Mouse (Mus musculus): ENCODE measurements at regions not wholly inside any gene's neighbourhood (a gene's known extent, or its start where the extent isn't known, plus 50 kb on each side); places are given as distances from the start of the nearest gene placed in this dataset.

DNA sequence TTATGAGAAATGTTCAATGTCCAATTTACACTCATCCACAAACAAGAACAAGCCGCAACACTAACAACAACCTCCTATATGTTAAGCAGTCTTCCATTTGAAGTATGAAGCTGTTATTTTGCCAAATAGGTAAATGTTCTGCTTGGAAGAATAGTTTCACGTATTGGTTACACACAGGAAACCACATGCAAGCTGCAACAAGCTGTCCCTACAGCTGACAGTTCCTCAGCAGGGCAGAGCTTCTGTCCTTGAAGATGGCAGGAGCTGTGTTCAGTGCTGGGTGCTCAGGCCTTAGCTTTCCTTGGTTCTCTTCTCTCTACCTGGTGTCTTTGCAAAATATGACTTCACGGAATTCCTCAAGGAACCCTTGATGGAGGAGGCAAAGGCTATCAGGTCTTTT lies 294.1 kb upstream of the Rnaseh2b start:
- DNase-seq (ENCODE audit: low read depth, low spot score) = no peak

DNA sequence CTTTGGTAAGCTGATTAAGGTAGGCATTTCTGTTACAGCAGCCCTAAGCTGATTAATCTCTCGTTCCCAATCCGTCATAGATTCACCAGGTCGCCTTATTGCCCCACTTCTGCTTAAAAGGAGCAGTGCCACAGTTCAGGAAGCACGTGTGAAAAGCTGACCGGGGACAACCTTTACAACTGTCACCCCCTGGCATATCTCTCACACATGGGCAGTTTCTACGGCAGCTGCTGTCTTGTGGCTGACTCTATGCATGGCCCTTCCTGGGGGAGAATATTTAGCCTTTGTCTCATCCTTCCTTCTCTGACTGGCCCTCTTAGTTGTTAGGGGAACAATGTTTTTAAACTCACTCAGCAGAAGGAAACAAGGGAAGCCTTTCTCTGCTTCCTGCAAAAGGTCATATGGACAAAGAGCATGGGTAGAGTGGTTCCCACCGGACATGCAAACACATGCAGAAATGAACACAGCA lies 290.9 kb upstream of the Rnaseh2b start:
- DNase-seq (ENCODE audit: low read depth, low spot score) = no peak

DNA sequence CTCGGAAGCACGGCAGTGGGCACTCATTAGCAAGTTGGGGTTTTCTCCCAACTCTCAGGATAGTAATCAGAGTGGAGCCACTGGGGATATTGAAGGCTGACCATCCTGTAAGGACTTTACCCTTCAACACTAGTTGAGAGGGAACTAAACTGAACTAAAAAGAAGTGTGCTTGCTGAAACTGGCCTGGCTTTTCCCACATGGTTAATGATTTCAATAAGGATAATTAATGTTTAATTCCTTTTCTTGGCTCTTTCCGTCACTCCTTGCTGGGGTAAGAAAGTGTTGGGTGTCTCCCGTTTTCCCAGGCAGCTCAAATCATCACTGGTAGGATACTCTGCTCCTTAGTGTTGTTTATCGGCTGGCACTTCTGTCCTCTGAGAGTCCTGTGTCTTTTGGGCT lies 290.3 kb upstream of the Rnaseh2b start:
- DNase-seq (ENCODE audit: low read depth, low spot score) = no peak

DNA sequence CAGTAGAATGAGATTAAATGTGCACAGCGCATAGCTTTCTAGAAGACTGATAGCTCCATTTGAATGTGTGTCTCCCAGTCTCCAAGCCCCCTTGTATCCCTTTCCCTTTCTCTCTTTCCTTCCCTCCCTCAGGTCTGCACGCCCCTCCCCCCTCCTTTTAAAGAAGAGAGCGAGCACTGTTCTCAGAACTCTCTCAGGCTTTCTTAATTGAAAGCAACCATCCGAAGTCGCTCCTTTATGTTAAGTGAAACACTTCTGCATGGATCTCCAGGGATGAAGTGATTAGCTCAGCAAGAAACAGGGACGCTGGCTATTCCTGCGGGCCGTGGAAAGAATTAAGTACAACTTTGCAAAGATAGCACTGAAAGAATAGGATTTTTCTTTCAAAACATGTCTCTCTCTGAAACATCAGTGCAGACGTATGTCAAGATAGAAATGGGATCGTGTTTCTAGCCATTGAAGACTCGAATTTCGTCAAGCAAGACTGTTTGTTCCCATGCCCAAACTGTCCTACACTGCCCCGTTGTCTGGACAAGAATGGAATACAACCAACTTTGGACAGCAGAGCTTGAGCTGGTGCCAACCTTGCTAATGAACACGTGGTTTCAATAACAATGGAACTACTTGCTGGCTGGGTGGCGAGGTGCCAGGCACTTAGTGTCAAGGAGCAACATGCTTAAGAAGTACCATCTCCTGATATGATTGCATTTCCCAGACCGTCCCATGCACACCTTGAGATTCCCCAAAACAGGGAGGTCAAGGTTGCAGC lies 289.2 kb upstream of the Rnaseh2b start:
- DNase-seq (ENCODE audit: low read depth, low spot score) = no peak

DNA sequence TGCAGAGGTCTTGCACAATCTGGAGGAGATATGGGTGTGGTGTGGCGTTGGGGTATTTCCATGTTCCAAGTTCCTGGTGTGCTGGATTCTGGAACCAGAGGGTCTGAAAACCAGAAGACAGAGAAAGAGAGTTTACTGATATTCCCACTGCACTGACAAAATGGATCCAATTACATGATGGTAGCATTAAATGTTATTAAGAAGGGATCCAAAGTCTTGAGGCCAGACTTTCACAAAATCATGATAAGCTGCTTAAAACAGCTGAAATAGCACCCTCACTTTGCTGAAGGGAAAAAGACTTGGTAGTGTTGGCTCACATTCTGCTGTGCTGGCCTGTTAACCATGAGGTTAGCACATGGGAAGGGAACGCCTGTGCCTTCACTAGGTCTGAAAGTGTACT lies 288.6 kb upstream of the Rnaseh2b start:
- no peak for DNase-seq (ENCODE audit: low read depth, low spot score)

DNA sequence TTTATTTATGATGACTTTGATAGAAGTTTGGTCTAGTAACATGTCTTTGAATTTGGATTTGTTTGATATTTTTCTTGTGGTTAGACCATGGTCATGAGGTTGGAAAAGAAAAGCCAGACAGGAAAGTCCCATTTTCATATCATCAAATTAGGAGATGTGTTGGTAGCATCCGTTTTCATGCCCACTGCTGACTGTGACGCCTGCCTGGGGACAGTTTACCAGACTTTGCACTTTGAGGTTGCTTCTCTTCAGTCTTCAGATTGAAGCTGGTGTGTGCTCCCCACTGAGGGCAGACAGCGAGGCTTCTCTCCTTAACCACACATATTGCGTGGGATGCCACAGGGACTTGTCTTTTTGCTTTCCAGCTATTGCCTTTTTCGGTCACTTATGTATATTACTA lies 283.7 kb upstream of the Rnaseh2b start:
- DNase-seq (ENCODE audit: low read depth, low spot score) = peak; percentile 37

DNA sequence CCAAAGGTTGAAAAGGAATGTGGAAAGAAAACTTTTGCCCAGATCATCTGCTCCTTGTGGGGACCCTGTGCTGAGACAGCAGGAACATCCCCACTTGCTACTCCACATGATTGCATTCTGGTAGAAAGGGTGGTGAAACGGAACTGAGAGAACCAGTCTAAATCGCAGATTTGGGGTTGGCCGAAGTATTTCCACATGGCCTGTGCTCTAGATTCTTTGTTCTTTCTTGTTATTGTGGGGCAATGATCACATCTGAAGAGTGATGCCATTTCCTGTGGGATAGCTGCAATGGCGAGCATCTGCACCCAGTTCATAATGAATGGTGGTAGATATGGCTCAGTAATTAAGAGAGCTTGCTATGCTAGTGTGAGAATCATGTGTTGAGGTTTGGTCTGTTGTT lies 273.6 kb upstream of the Rnaseh2b start:
- DNase-seq (ENCODE audit: low read depth, low spot score) = no peak

DNA sequence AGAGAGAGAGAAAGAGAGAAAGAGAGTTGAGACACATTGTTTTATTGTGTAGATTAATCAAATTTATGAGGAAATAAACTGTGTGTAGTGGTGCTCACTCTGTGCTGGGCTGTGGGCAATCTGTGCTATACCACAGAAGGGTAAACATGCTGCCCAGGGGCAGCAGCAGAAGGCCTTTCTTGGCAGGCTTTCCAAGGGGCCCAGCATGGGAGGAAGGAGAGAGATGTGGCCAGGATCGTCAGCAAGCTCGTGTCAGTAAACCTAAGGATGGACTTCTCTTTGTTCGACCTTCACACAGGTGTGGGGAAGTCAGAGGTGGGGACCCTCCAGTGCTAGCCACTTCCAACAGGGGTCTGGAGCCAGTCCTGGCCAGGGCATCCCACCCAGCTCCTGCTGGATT lies 271.4 kb upstream of the Rnaseh2b start:
- no peak for DNase-seq (ENCODE audit: low read depth, low spot score)

DNA sequence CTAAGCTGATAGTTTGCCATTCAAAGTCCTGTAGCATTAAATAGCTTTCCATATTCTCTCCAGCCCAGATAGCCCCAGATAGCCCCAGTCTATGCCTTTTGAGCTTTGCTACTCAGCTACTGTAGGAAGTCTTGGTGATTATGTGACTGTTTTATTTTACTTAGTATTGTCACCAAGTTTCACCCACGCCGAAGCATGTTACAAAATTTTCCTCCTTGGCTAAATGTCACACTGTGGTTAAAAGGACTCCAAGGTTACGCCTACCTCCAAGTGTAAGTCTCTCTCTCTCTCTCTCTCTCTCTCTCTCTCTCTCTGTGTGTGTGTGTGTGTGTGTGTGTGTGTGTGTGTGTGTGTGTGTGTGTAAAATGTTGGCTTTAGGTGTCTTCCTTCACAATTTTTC lies 270.2 kb upstream of the Rnaseh2b start:
- DNase-seq (ENCODE audit: low read depth, low spot score) = peak; percentile 46

GRCm38 (mm10) chr14:62023022-62023421 lies 269.4 kb upstream of the Rnaseh2b start:
- peak; percentile 12 for DNase-seq (ENCODE audit: low read depth, low spot score)

DNA sequence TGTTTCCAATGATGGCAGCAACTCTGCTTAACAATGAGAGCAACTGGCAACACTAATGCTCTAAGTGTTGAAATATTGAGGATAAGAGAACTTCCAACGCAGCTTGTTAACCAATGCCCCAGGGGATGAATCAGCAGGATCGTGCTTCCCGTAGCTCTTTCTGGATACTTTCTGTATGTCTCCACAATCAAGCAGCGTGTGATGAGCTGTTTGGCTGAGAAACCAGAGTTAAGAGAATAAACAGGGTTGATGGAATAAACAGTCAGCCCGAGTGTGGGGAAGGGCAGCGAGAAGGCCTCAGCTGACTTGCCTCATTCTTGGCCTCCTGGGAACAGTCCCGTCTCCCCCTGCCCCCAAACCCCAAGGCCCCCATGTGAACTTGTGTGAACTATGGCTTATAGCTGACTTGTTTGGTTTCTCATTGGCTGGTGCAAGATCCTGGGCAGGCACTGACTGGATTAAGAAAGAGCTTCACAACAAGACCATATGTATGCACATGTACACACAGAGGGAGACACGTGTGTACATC lies 264.6 kb upstream of the Rnaseh2b start:
- DNase-seq (ENCODE audit: low read depth, low spot score) = no peak

GRCm38 (mm10) chr14:62030059-62030458 lies 262.3 kb upstream of the Rnaseh2b start:
- no peak for DNase-seq (ENCODE audit: low read depth, low spot score)

- no peak for DNase-seq (ENCODE audit: low read depth, low spot score)
Observed at GRCm38 (mm10) chr14:62033661-62034060, 258.7 kb upstream of the Rnaseh2b start.

DNA sequence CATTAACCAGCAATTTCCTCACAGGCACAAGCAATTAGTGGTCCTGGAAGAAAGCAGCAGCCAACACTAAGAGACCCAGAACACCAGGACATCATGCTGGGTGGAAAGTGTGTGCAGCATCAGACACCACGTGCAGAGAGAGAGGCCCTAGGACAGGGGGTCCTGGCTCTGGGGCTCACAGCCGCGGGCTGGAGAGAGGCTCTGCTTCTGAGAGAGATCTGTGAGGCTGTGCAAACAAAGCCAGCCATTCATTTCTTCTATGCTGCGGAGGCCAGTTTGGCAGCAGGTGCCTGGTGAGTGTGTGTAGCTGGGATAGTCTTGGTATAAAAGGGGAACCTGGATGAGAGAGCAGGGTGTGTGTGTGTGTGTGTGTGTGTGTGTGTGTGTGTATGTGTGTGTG lies 257.7 kb upstream of the Rnaseh2b start:
- no peak for DNase-seq (ENCODE audit: low read depth, low spot score)

- DNase-seq (ENCODE audit: low read depth, low spot score) = no peak
Observed at GRCm38 (mm10) chr14:62035416-62035815, 257.0 kb upstream of the Rnaseh2b start.

DNA sequence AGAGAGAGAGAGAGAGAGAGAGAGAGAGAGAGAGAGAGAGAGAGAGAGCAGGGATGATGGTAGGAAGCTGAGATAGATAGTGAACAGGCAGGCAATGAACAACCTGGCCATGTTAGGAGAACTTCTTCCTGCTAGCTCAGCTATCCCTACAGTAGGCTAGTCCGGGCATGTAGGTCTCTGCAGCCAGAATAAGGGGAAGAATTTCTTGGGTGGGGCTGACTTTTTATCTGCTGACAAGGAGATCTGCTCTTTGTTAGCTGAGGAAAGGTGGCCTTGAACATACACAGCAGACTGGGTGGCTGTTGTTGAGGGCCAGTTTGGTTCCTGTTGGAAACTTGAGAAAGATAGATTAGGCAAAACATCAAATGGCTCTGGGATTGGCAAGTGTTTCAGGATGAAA lies 254.9 kb upstream of the Rnaseh2b start:
- DNase-seq (ENCODE audit: low read depth, low spot score) = no peak

GRCm38 (mm10) chr14:62037917-62038316 lies 254.5 kb upstream of the Rnaseh2b start:
- no peak for DNase-seq (ENCODE audit: low read depth, low spot score)

DNA sequence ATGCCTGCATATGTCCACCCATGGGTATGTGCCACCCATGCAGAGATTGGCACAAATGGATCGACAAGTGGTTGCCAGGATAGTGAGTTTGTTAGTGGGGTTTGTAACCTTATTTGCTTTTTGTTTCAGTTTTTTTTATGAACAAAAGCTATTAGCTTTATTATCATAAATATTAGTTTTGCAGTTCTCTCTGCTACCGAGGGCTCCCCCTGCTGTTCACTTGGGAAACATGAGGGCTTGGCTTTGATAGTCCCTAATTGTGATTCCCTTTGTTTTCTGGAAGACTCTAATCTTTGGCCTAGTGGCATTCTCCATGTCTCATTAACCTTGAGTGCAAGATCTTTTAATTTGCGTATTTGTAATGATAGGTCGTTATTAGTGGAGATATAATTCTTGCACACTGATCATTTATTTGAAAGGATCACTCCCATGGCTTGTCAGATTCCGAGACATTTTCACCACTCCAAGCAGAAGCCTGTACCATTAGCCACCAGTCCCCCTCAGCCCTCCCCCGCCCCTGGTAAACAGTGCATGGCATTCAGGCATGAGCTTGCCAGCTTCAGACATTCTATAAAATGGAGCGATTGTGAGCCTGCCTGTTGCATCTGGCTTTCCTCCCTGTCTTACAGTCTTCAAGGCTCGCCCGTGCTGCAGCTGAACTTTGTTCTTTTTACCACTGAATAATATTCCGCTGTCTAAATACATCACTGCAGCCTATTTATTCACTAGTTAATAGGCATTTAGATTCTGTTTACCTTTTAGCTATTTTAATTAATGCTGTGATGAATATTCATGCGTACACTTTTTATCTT lies 249.9 kb upstream of the Rnaseh2b start:
- peak; percentile 72 for DNase-seq (ENCODE audit: low read depth, low spot score)

- DNase-seq (ENCODE audit: low read depth, low spot score) = no peak
Observed at GRCm38 (mm10) chr14:62043117-62043422, 249.3 kb upstream of the Rnaseh2b start.

DNA sequence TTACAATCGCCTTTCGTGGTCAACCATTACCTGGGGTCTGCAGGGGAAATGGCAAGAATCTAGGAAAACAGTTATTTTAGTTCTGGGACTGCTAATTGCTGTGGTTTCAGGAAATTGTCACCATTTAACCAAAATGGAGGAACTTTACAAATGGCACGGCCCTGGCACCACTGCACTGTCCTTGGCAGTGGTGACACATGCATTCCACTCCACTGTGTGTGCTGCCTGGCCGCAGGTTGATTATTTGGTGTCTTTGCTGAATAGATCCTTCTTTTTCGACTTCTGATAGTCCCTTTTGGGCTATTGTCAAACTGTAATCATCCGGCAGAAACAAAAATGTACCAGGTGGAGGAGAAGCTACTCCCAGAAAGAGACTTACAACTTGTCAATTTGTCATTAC lies 241.4 kb upstream of the Rnaseh2b start:
- no peak for DNase-seq (ENCODE audit: low read depth, low spot score)

- no peak for DNase-seq (ENCODE audit: low read depth, low spot score)
Observed at GRCm38 (mm10) chr14:62051923-62052322, 240.5 kb upstream of the Rnaseh2b start.

DNA sequence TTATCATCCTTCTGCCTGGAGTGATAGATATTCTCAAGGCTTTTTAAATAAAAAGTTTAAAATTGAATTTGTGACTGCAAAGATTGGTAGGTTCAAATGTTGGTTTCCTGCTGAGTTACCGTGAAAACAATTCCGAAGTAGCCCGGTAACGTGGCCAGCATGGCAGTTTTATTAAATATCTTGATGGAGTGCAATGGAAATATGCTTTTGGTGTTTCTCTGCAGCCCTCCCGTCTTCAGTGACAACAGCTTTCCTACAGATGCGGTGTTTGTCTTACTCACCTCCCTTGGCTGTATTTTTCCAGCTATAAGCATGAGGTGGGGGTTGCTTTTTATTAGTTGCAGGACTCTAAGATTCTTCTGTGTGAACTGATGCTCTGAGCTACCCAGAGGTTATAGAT lies 239.4 kb upstream of the Rnaseh2b start:
- DNase-seq (ENCODE audit: low read depth, low spot score) = no peak

- DNase-seq (ENCODE audit: low read depth, low spot score) = no peak
Observed at GRCm38 (mm10) chr14:62057096-62057495, 235.3 kb upstream of the Rnaseh2b start.
